Comparison of ENCODE assay signal across 20 mouse cellular contexts in the genomic region with DNA sequence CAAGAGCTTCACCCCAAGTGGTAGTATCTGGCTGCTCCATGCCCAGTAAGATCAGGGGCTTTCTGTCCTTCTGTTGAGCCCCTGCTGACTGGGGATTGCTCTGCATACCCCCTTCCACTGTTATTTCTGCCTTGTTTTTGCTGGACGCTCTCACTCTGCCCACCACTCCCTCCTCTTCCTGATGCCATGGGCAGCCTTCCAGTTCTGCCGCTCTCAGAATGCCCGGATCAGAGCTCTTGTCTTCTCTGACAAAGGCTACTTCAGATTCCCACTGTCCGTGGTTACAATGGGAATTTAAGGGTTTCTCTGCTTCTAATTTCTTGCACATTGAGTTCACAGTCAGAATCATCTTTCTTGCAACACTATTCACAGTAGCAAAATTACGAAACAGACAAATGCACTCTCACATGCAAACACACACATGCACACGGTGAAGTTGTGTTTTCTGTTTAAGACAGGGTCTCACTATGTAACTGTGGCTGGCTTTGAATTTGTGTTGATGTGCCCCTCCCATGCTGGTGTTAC.
A peak's percentile ranks its signal among the peaks of the same experiment; 100 is the strongest.
DNase-seq lines count a peak whose midpoint lies in the region; ATAC-seq and TF ChIP-seq lines count a peak whose summit lies in the region.
"Had no signal": no experiment of that assay in that cellular context is flagged by ENCODE, and none has a peak within 500 bp of the region (broad histone marks: within the 10 kb centered on the region; RNA-seq: fewer than 3 reads in every experiment).

No protein-coding gene starts in this region.

- H3K36me3 ChIP-seq in heart, embryonic 16.5 days (ENCODE audit: control insufficient read depth, insufficient read depth) = no peaks in the 10 kb centered on the region
- no peaks in the 10 kb centered on the region for H3K36me3 ChIP-seq in heart, adult 2 months (ENCODE audit: control insufficient read depth, insufficient read depth, low read length)
- no peaks in the 10 kb centered on the region for H3K36me3 ChIP-seq in lung, embryonic 14.5 days (ENCODE audit: insufficient read depth)
- no peaks in the 10 kb centered on the region for H3K36me3 ChIP-seq in liver, postnatal 0 days (replicated peaks; ENCODE audit: insufficient read depth, low read length)
- H3K36me3 ChIP-seq: embryonic facial prominence, embryonic 13.5 days; heart, embryonic 10.5 days; hindbrain, embryonic 15.5 days; limb, embryonic 13.5 days; neural tube, embryonic 13.5 days had no signal

- H3K27me3 ChIP-seq in heart, embryonic 16.5 days (ENCODE audit: control insufficient read depth, insufficient read depth, low read length) = no peaks in the 10 kb centered on the region
- H3K27me3 ChIP-seq in heart, adult 2 months (ENCODE audit: control insufficient read depth, insufficient read depth, low read length) = no peaks in the 10 kb centered on the region
- H3K27me3 ChIP-seq in lung, embryonic 14.5 days (ENCODE audit: insufficient read depth, low read length) = no peaks in the 10 kb centered on the region
- H3K27me3 ChIP-seq in liver, postnatal 0 days (ENCODE audit: insufficient read depth, low read length) = no peaks in the 10 kb centered on the region
- H3K27me3 ChIP-seq: embryonic facial prominence, embryonic 13.5 days; hindbrain, embryonic 15.5 days; limb, embryonic 13.5 days; neural tube, embryonic 13.5 days had no signal

- H3K9me3 ChIP-seq in heart, embryonic 16.5 days (replicated peaks; ENCODE audit: control insufficient read depth, low read length) = no peaks in the 10 kb centered on the region
- no peaks in the 10 kb centered on the region for H3K9me3 ChIP-seq in lung, embryonic 14.5 days (ENCODE audit: low read depth, low read length)
- H3K9me3 ChIP-seq in liver, postnatal 0 days (ENCODE audit: low read length) = no peaks in the 10 kb centered on the region
- H3K9me3 ChIP-seq: embryonic facial prominence, embryonic 13.5 days; heart, embryonic 10.5 days; hindbrain, embryonic 15.5 days; limb, embryonic 13.5 days; neural tube, embryonic 13.5 days had no signal

- peak overlapping the region; percentile 34; the same call in 1 of the 2 replicates for H3K27ac ChIP-seq in heart, embryonic 16.5 days (ENCODE audit: low read length)
- H3K27ac ChIP-seq in heart, adult 2 months = no peak overlapping the region
- H3K27ac ChIP-seq in lung, embryonic 14.5 days (ENCODE audit: low read depth) = no peak overlapping the region
- no peak overlapping the region for H3K27ac ChIP-seq in liver, postnatal 0 days (ENCODE audit: low read depth)
- H3K27ac ChIP-seq: embryonic facial prominence, embryonic 13.5 days; heart, embryonic 10.5 days; hindbrain, embryonic 15.5 days; left cerebral cortex, adult 2 months; limb, embryonic 13.5 days; liver, embryonic 14.5 days; neural tube, embryonic 13.5 days had no signal

- TF ChIP-seq CTCF in heart, adult 2 months (IDR thresholded peaks at IDR 0.05) = no peak
- TF ChIP-seq CTCF in lung, embryonic 14.5 days (IDR thresholded peaks at IDR 0.05; ENCODE audit: low read depth) = no peak
- TF ChIP-seq CTCF in lung, adult 2 months (IDR thresholded peaks at IDR 0.05; ENCODE audit: insufficient read depth, low read length) = no peak
- TF ChIP-seq CTCF in liver, postnatal 0 days (IDR thresholded peaks at IDR 0.05; ENCODE audit: low read depth) = no peak

- 0 out of 2 replicates have a peak overlapping the region, but pooled peaks have one; percentile 12 for H3K9ac ChIP-seq in heart, embryonic 16.5 days (ENCODE audit: low read length)
- H3K9ac ChIP-seq in heart, adult 2 months (ENCODE audit: low read depth, low read length) = no peak overlapping the region
- no peak overlapping the region for H3K9ac ChIP-seq in lung, embryonic 14.5 days
- no peak overlapping the region for H3K9ac ChIP-seq in liver, postnatal 0 days (replicated peaks)
- H3K9ac ChIP-seq: embryonic facial prominence, embryonic 13.5 days; hindbrain, embryonic 15.5 days; limb, embryonic 13.5 days; liver, embryonic 14.5 days; neural tube, embryonic 13.5 days had no signal

- 55% methylated on average over 6 of the region's 6 CpGs for WGBS in heart, embryonic 16.5 days
- WGBS in heart, adult 2 months = 35% methylated on average over 6 of the region's 6 CpGs
- WGBS in lung, embryonic 14.5 days = 59% methylated on average over 6 of the region's 6 CpGs
- 34% methylated on average over 6 of the region's 6 CpGs for WGBS in lung, adult 2 months
- WGBS in liver, postnatal 0 days (ENCODE audit: insufficient replicate concordance) = 70% methylated on average over 6 of the region's 6 CpGs

- 0 out of 2 replicates have a peak, but pooled peaks have one; percentile 28 for ATAC-seq in heart, embryonic 16.5 days (replicated peaks; ENCODE audit: extremely low read depth, insufficient read depth, low FRiP score)
- ATAC-seq in lung, embryonic 14.5 days (ENCODE audit: insufficient read depth) = no peak
- no peak for ATAC-seq in liver, postnatal 0 days

- TF ChIP-seq EP300 in heart, adult 2 months (IDR thresholded peaks at IDR 0.05; ENCODE audit: insufficient read depth, low read depth, low read length) = no peak
- no peak for TF ChIP-seq EP300 in liver, postnatal 0 days (IDR thresholded peaks at IDR 0.05; ENCODE audit: low read depth)

- no peak overlapping the region for H3K4me2 ChIP-seq in heart, embryonic 16.5 days (ENCODE audit: low read depth, low read length)
- H3K4me2 ChIP-seq in lung, embryonic 14.5 days = no peak overlapping the region
- no peak overlapping the region for H3K4me2 ChIP-seq in liver, postnatal 0 days (ENCODE audit: low read depth, low read length)
- H3K4me2 ChIP-seq: embryonic facial prominence, embryonic 13.5 days; hindbrain, embryonic 15.5 days; limb, embryonic 13.5 days; neural tube, embryonic 13.5 days had no signal

- DNase-seq in heart, adult 2 months = no peak
- peak; percentile 30 for DNase-seq in lung, embryonic 14.5 days
- DNase-seq in lung, adult 2 months = no peak
- peak; percentile 63 for DNase-seq in brain, adult 2 months (ENCODE audit: low read depth, low spot score)
- peak; percentile 59 for DNase-seq in lung, postnatal 14 days
- no peak for DNase-seq in liver, postnatal 0 days
- DNase-seq: cerebellum, adult 11 months; gastrocnemius, postnatal 14 days; kidney, adult 11 months; kidney, postnatal 10 days; right cerebral cortex, postnatal 25 days; thymus, postnatal 25 days had no signal

- no peaks in the 10 kb centered on the region for H3K79me2 ChIP-seq in heart, adult 2 months (replicated peaks; ENCODE audit: control insufficient read depth, insufficient read depth, low read length)

- no peak for TF ChIP-seq POLR2A in heart, adult 2 months (IDR thresholded peaks at IDR 0.05; ENCODE audit: insufficient read depth, low read depth, low read length)
- no peak for TF ChIP-seq POLR2A in lung, adult 2 months (IDR thresholded peaks at IDR 0.05; ENCODE audit: borderline replicate concordance, extremely low read depth, low read depth, low read length)

- intact Hi-C loops in heart, adult 2 months (cut with DNase I) = no loop called here

- H3K4me1 ChIP-seq in heart, embryonic 16.5 days (ENCODE audit: control insufficient read depth, insufficient read depth, low read length) = peaks cover 28% of the 10 kb centered on the region
- H3K4me1 ChIP-seq in heart, adult 2 months (ENCODE audit: control insufficient read depth, insufficient read depth, low read length) = peaks cover 16% of the 10 kb centered on the region
- H3K4me1 ChIP-seq in lung, embryonic 14.5 days (ENCODE audit: insufficient read depth) = no peaks in the 10 kb centered on the region
- peaks cover 10% of the 10 kb centered on the region; the same call in 1 of the 2 replicates for H3K4me1 ChIP-seq in lung, adult 2 months (ENCODE audit: control insufficient read depth, insufficient read depth, low read length)
- no peaks in the 10 kb centered on the region for H3K4me1 ChIP-seq in liver, postnatal 0 days (ENCODE audit: insufficient read depth)
- H3K4me1 ChIP-seq: limb, embryonic 13.5 days had no signal

- H3K4me3 ChIP-seq in heart, embryonic 16.5 days (ENCODE audit: low read length) = no peak overlapping the region
- no peak overlapping the region for H3K4me3 ChIP-seq in heart, adult 2 months
- H3K4me3 ChIP-seq in lung, embryonic 14.5 days (ENCODE audit: low read depth, low read length) = no peak overlapping the region
- H3K4me3 ChIP-seq in lung, adult 2 months (replicated peaks; ENCODE audit: extremely low read depth, low read depth, low read length) = no peak overlapping the region
- H3K4me3 ChIP-seq in liver, postnatal 0 days (ENCODE audit: low read depth, low read length) = no peak overlapping the region
- H3K4me3 ChIP-seq: embryonic facial prominence, embryonic 13.5 days; heart, embryonic 10.5 days; hindbrain, embryonic 15.5 days; left cerebral cortex, adult 2 months; limb, embryonic 13.5 days; neural tube, embryonic 13.5 days had no signal

Comparison
In these comparisons a context has a peak if more than half of its experiments do, and no peak if none do; other contexts are left out.
1. DNase-seq: peak in lung, embryonic 14.5 days (single experiment), brain, adult 2 months (single experiment) and lung, postnatal 14 days (single experiment); none in heart, adult 2 months (0 of 2), lung, adult 2 months (single experiment) and liver, postnatal 0 days (single experiment).